Mouse (Mus musculus) forebrain, postnatal 0 days (tissue): ENCODE data around the gene Triobp. TPM values are rescaled to one million over a fixed set of nuclear protein-coding genes. Genes with fewer than 3 reads are reported as not detected.

ENCODE experiments used
- ATAC-seq: fragments of 200-750 bp; cut with Nextera tagmentation; 2 replicates; pipeline ENCODE4 v1.8.0; 2017; ENCODE audit warnings: mild to moderate bottlenecking, moderate library complexity
- DNase-seq: peaks from one replicate; pipeline ENCODE4 v3.0.0-alpha.2; 2015
- H3K27ac ChIP-seq: fragments of 300-500 bp; sonication (generic); 2 replicates; pipeline ENCODE4 v1.5.1; 2014; ENCODE audit warnings: low read depth, mild to moderate bottlenecking, antibody characterized with exemption, low read length, moderate library complexity, mixed read lengths
- H3K27me3 ChIP-seq: fragments of 300-500 bp; sonication (generic); 2 replicates; pipeline ENCODE4 v1.6.1; 2014; ENCODE audit warnings: mild to moderate bottlenecking, low read length, mixed read lengths; ENCODE audit not compliant: insufficient read depth
- H3K36me3 ChIP-seq: fragments of 300-500 bp; sonication (generic); 2 replicates; pipeline ENCODE4 v1.6.1; 2014; ENCODE audit warnings: mild to moderate bottlenecking, moderate library complexity; ENCODE audit not compliant: insufficient read depth
- H3K4me1 ChIP-seq: fragments of 300-500 bp; sonication (generic); 2 replicates; pipeline ENCODE4 v1.6.1; 2014; ENCODE audit warnings: antibody characterized with exemption; ENCODE audit not compliant: insufficient read depth
- H3K4me2 ChIP-seq: fragments of 300-500 bp; sonication (generic); 2 replicates; pipeline ENCODE4 v1.6.1; 2014; ENCODE audit warnings: low read depth, mild to moderate bottlenecking, moderate library complexity
- H3K4me3 ChIP-seq: fragments of 300-500 bp; sonication (generic); 2 replicates; pipeline ENCODE4 v1.5.1; 2014; ENCODE audit warnings: low read depth, low read length, mixed read lengths
- H3K9ac ChIP-seq: fragments of 300-500 bp; sonication (generic); 2 replicates; pipeline ENCODE4 v1.6.1; 2014; ENCODE audit warnings: mild to moderate bottlenecking
- H3K9me3 ChIP-seq: fragments of 300-500 bp; sonication (generic); 2 replicates; pipeline ENCODE4 v1.6.1; 2016; ENCODE audit warnings: low read length
- CTCF ChIP-seq: sonication (generic); IDR thresholded peaks from 2 replicates; pipeline ENCODE4 v1.5.1; 2016; ENCODE audit warnings: antibody characterized with exemption, control low read depth, low read depth
- WGBS: fragments of 180-500 bp; shearing (Covaris S2); extraction: QIAGEN DNeasy Blood & Tissue Kit; methylation state at CpG from one replicate; pipeline ENCODE4 v1.1.7; 2014; 5-methylcytosine and 5-hydroxymethylcytosine counted together
- polyA plus RNA-seq: library from polyadenylated mRNA; unstranded; fragments of >200 nt; fragmentation: Nextera tagmentation; extraction: Ambion mirVana; gene quantifications from 2 replicates; pipeline ENCODE4 v1.2.1, GENCODE M21; 2015
- total RNA-seq: library from RNA; depleted of rRNA; stranded (reverse); fragments of >200 nt; gene quantifications from 2 replicates; pipeline ENCODE4 v1.2.3, GENCODE M21; 2014

Gene Triobp
- total and polyA plus RNA-seq, 2 experiments from 2014 or later: 30.5 to 36.7 TPM

DNA sequence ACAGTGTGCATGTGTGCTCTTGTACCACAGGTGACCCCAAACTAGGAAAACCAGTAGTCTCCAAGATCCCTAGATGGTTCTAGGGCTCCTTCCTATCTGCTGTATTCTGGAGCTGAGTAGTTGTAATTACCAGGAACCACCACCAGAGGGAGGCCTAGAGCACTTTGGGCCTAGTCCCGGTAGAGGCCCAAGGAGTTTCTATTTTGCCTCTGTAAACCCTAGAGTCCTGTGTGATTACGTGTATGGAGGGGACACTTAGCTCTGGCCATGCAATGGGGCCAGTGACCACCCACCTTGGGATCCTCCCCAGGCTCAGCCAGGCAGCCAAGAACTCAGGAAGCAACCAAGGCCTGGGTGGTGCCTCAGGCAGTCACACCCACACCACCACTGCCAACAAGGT, 44.3 kb upstream of the Triobp start:
- Histone ChIP-seq H3K4me3 (no peak overlapping the region), H3K36me3 (no peaks in the 10 kb centered on the region; the same call in 1 of the 2 replicates), H3K27ac (no peak overlapping the region), H3K27me3 (0 out of 2 replicates have a peak, but pooled peaks cover 4% of the 10 kb centered on the region), H3K9me3 (no peaks in the 10 kb centered on the region), H3K4me1 (no peaks in the 10 kb centered on the region), H3K9ac (no peak overlapping the region), H3K4me2 (no peak overlapping the region)
- ATAC-seq (peak; percentile 72), DNase-seq (peak; percentile 87)
- 6% methylated on average over 2 of the region's 2 CpGs for WGBS
- peak; percentile 92 for TF ChIP-seq CTCF

DNA sequence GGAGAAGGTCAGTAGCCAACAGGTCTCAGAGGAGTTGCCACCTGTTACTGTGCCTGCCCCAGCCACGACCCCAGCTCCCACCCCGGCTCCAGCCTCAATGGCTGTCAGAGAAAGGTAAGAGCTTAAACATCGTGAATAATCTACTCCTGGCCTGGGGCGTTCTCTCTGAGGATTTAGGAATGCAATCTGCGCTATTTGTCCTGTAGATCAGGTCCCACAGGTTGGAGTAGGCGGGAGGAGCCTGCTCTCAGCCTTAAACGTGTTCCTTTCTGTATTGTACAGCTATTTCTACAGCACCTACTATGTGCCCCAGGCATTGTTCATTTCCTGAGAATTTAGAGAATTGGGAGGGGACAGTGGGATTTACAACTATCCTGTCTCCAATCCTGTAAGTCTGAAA, 39.1 kb upstream of the Triobp start:
- DNase-seq (no peak), ATAC-seq (no peak)
- Histone ChIP-seq H3K27ac (no peak overlapping the region), H3K27me3 (no peaks in the 10 kb centered on the region), H3K4me2 (no peak overlapping the region), H3K4me1 (peaks cover 5% of the 10 kb centered on the region; the same call in 1 of the 2 replicates), H3K36me3 (no peaks in the 10 kb centered on the region; the same call in 1 of the 2 replicates), H3K9me3 (no peaks in the 10 kb centered on the region), H3K4me3 (no peak overlapping the region), H3K9ac (no peak overlapping the region)
- WGBS: 79% methylated on average over 7 of the region's 7 CpGs
- TF ChIP-seq CTCF: no peak

GRCm38 (mm10) chr15:78908982-78909381, 38.5 kb upstream of the Triobp start:
- no peaks in the 10 kb centered on the region for H3K9me3 ChIP-seq
- H3K27ac ChIP-seq: no peak overlapping the region
- no peaks in the 10 kb centered on the region; the same call in 1 of the 2 replicates for H3K36me3 ChIP-seq
- H3K4me2 ChIP-seq: no peak overlapping the region
- DNase-seq (no peak), ATAC-seq (no peak)
- peaks cover 5% of the 10 kb centered on the region; the same call in 1 of the 2 replicates for H3K4me1 ChIP-seq
- WGBS: 89% methylated on average over 8 of the region's 8 CpGs
- no peak overlapping the region for H3K9ac ChIP-seq
- no peaks in the 10 kb centered on the region for H3K27me3 ChIP-seq
- H3K4me3 ChIP-seq: no peak overlapping the region
- TF ChIP-seq CTCF: no peak

GRCm38 (mm10) chr15:78912040-78912439, 35.5 kb upstream of the Triobp start:
- Histone ChIP-seq H3K4me3 (no peak overlapping the region), H3K36me3 (no peaks in the 10 kb centered on the region; the same call in 1 of the 2 replicates), H3K9ac (no peak overlapping the region), H3K4me1 (peaks cover 25% of the 10 kb centered on the region), H3K4me2 (no peak overlapping the region), H3K27me3 (no peaks in the 10 kb centered on the region), H3K27ac (no peak overlapping the region), H3K9me3 (no peaks in the 10 kb centered on the region)
- no peak for ATAC-seq
- peak; percentile 30 for DNase-seq
- 29% methylated on average over 9 of the region's 9 CpGs for WGBS
- peak; percentile 61 for TF ChIP-seq CTCF

- H3K4me3 ChIP-seq: peak within 1 kb of the TSS; percentile 72
- peaks cover 25% of the 10 kb centered on the region for H3K4me1 ChIP-seq
- H3K27me3 ChIP-seq: no peaks in the 10 kb centered on the region
- H3K27ac ChIP-seq: peak within 1 kb of the TSS; percentile 98
- DNase-seq: peak; percentile 99
- H3K4me2 ChIP-seq: peak within 1 kb of the TSS; percentile 84
- H3K9ac ChIP-seq: peak within 1 kb of the TSS; percentile 83
- under 1% methylated on average over 34 of the region's 51 CpGs for WGBS
- TF ChIP-seq CTCF: no peak
- no peaks in the 10 kb centered on the region for H3K9me3 ChIP-seq
- H3K36me3 ChIP-seq: 0 out of 2 replicates have a peak, but pooled peaks cover 6% of the 10 kb centered on the region
- ATAC-seq: peak; percentile 96
These were observed 33.9 kb upstream of the Triobp start, which contains the start of gene Pdxp for GRCm38 (mm10) chr15:78913632-78914090. Pdxp (plus strand) TSS chr15:78913919.

DNA sequence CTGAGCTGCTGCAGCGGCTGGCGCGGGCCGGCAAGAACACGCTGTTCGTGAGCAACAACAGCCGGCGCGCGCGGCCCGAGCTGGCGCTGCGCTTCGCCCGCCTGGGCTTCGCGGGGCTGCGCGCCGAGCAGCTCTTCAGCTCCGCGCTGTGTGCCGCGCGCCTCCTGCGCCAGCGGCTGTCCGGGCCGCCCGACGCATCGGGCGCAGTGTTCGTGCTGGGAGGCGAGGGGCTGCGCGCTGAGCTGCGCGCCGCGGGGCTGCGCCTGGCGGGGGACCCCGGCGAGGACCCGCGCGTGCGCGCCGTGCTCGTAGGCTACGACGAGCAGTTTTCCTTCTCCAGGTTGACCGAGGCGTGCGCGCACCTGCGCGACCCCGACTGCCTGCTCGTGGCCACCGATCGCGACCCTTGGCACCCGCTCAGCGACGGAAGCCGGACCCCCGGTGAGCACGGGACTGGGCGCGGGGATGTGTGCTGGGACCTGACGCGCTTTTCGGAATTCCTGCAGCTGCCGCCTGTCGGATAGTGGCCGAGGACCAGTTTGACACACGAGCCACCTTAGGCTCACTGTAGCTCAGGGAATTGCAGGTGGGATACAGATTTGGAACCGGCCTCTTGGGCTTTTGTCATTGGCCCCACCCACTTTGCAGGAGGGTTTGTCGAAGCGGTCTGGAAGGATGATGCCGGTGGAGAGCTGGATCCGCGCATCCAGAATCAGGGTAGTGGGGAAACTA, 33.3 kb upstream of the Triobp start:
- H3K9me3 ChIP-seq: no peaks in the 10 kb centered on the region
- no peak for TF ChIP-seq CTCF
- WGBS: under 1% methylated on average over 80 of the region's 87 CpGs
- H3K4me2 ChIP-seq: peak overlapping the region; percentile 84
- DNase-seq: peak; percentile 85
- H3K36me3 ChIP-seq: peaks cover 10% of the 10 kb centered on the region; the same call in 1 of the 2 replicates
- H3K4me3 ChIP-seq: peak overlapping the region; percentile 72
- peak overlapping the region; percentile 83 for H3K9ac ChIP-seq
- peak; percentile 77 for ATAC-seq
- H3K27ac ChIP-seq: peak overlapping the region; percentile 98
- peaks cover 25% of the 10 kb centered on the region for H3K4me1 ChIP-seq
- no peaks in the 10 kb centered on the region for H3K27me3 ChIP-seq
